8 mouse cellular contexts compared by ENCODE assay signal in the genomic region with DNA sequence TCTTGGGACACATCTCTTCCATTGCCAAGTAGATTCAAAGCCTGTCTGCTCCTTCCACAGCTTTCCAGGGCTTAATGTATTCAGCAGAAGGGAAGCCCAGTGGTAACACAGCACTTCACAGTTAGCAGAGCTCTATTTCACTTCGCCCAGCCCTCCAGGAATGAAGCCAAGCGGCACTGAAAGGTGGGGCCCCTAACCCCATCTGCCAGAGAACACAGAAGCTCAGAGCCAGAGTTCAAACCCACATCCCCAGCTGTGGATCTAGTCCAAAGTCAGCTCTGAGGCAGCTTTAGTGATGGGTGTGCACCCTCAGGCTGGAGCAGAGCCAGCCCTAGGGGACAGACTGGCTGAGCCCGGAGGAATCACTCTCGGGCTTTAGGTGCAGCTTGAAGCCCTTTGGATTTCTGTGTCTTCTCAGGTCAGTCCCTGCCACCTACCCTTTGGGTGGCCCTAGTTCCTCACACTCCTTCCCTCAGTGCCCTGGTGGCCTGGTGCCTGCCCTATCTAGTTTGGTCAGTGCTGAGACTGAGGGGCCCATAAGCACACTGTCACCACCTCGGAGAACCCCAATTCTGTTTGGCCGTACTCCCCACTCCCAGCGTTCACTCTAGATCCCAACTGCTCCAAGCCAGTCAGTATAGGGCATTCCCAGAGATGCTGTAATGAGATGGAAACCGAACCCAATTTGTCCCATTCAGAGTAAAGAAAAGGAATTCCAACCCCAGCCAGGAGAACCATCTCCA. TPM values are rescaled to one million over a fixed set of nuclear protein-coding genes. Genes with fewer than 3 reads are reported as not detected.
A peak's percentile ranks its signal among the peaks of the same experiment; 100 is the strongest.
DNase-seq lines count a peak whose midpoint lies in the region; ATAC-seq lines count a peak whose summit lies in the region.
"Had no signal": no experiment of that assay in that cellular context is flagged by ENCODE, and none has a peak within 500 bp of the region (broad histone marks: within the 10 kb centered on the region; RNA-seq: fewer than 3 reads in every experiment).

No protein-coding gene starts in this region.

- WGBS in heart, embryonic 16.5 days, result 60% methylated on average over 8 of the region's 8 CpGs

- no peak overlapping the region for H3K9ac ChIP-seq in heart, embryonic 16.5 days (ENCODE audit: low read length)

- peak overlapping the region; percentile 96 for H3K27ac ChIP-seq in brown adipose tissue, adult 24 weeks (replicated peaks; ENCODE audit: low read depth, low read length)
- H3K27ac ChIP-seq in heart, embryonic 16.5 days (ENCODE audit: low read length), result peak overlapping the region; percentile 28

- H3K9me3 ChIP-seq in heart, embryonic 16.5 days (replicated peaks; ENCODE audit: control insufficient read depth, low read length), result no peaks in the 10 kb centered on the region

- no peak overlapping the region for H3K4me3 ChIP-seq in brown adipose tissue, adult 24 weeks (ENCODE audit: insufficient read depth, low read depth, low read length)
- no peak overlapping the region for H3K4me3 ChIP-seq in heart, embryonic 16.5 days (ENCODE audit: low read length)
- H3K4me3 ChIP-seq: myocyte had no signal

- no peaks in the 10 kb centered on the region for H3K36me3 ChIP-seq in heart, embryonic 16.5 days (ENCODE audit: control insufficient read depth, insufficient read depth)

- peak; percentile 46 for DNase-seq in NIH3T3 (ENCODE audit: low read depth)
- DNase-seq in kidney, postnatal 14 days, result peak; percentile 73
- peak; percentile 30 to 52 for DNase-seq in thymus, adult 18-20 months
- no peak for DNase-seq in left cerebral cortex, postnatal 4 days
- no peak for DNase-seq in urinary bladder, postnatal 25 days (ENCODE audit: low spot score)

- no peaks in the 10 kb centered on the region for H3K27me3 ChIP-seq in heart, embryonic 16.5 days (ENCODE audit: control insufficient read depth, insufficient read depth, low read length)

- peak; percentile 47; the same call in 1 of the 2 replicates for ATAC-seq in heart, embryonic 16.5 days (replicated peaks; ENCODE audit: extremely low read depth, insufficient read depth, low FRiP score)

- no peak overlapping the region for H3K4me2 ChIP-seq in heart, embryonic 16.5 days (ENCODE audit: low read depth, low read length)

- intact Hi-C loops in left cerebral cortex, postnatal 4 days (cut with DNase I), result no loop called here

- H3K4me1 ChIP-seq in brown adipose tissue, adult 24 weeks (ENCODE audit: control insufficient read depth, insufficient read depth, insufficient read length, low read length), result peaks cover 25% of the 10 kb centered on the region
- peaks cover 29% of the 10 kb centered on the region for H3K4me1 ChIP-seq in heart, embryonic 16.5 days (ENCODE audit: control insufficient read depth, insufficient read depth, low read length)

RNA-seq across cellular contexts. Expression of a gene that starts 34.2 kb away (rescaled TPM):
- polyA plus RNA-seq in brown adipose tissue, adult 24 weeks (2012; ENCODE audit: insufficient read depth, insufficient read length, missing spikeins), result 4.5 and 5.1 TPM in 2 replicates
- polyA plus RNA-seq in heart, embryonic 16.5 days (2015; fragmentation: Nextera tagmentation; extraction: Ambion mirVana), result 7.7 and 8.3 TPM in 2 replicates
- 1 to 10 TPM; 6.4 to 7.6 TPM for total RNA-seq in left cerebral cortex, postnatal 4 days (2021)

Comparison
In these comparisons a context has a peak if more than half of its experiments do, and no peak if none do; other contexts are left out.
1. DNase-seq: peak in NIH3T3 (single experiment), kidney, postnatal 14 days (single experiment) and thymus, adult 18-20 months (2 of 2); none in left cerebral cortex, postnatal 4 days (single experiment) and urinary bladder, postnatal 25 days (single experiment).